In the genomic region with DNA sequence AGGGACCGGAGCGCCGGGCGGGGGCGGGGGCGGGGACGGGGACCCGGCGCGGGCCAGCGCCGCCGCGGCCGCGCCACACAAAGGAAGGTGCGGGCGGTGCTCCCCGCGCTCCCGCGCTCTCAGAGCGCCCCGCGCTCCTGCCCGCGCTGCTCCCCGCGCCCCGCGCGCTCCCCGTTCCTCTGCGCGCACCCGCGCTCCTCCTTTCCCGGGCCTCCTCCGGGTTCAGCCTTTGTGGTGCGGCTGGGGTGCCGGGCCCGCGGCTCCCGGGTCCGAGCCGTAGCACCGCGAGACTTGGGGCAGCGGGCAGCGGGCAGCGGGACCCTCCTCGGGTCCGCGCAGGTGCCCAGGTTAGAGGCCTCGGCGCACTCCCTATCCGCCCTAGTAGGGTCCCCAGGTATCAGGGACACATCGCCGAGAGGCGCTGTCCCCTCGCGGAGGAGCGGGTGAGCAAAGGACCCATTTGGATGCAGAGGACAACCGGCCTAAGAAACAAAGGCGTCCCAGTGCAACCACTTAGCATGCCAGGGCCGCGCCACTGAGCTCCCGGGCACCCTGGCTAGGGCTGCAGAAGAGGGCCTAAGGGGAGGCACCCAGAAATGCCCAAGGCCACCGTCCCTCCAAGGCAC, we compare ENCODE assay signal across 8 mouse cellular contexts. TPM values are rescaled to one million over a fixed set of nuclear protein-coding genes. Genes with fewer than 3 reads are reported as not detected.
DNase-seq lines count a peak whose midpoint lies in the region; ATAC-seq and TF ChIP-seq lines count a peak whose summit lies in the region.

Gene Arnt2 (minus strand): TSS at position 281 of the 626 bp plus-strand sequence.

- TF ChIP-seq POLR2A in brain, embryonic 14.5 days (IDR thresholded peaks at IDR 0.05; ENCODE audit: borderline replicate concordance, extremely low read depth, insufficient read depth, insufficient read length, poor library complexity, severe bottlenecking): peak; percentile 96
- TF ChIP-seq POLR2A in testis, adult 2 months (IDR thresholded peaks at IDR 0.05; ENCODE audit: control insufficient read depth, low read depth, low read length): no peak

- H3K4me3 ChIP-seq in forebrain, embryonic 12.5 days (replicated peaks): peak within 1 kb of the TSS; percentile 81
- H3K4me3 ChIP-seq in intestine, embryonic 14.5 days (ENCODE audit: low read depth, low read length): peak within 1 kb of the TSS; percentile 56
- H3K4me3 ChIP-seq in midbrain, embryonic 15.5 days: peak within 1 kb of the TSS; percentile 80
- peak within 1 kb of the TSS; percentile 64 for H3K4me3 ChIP-seq in testis, adult 2 months (ENCODE audit: control insufficient read depth, low read depth, low read length)

- H3K9ac ChIP-seq in forebrain, embryonic 12.5 days: peak within 1 kb of the TSS; percentile 92
- H3K9ac ChIP-seq in intestine, embryonic 14.5 days (ENCODE audit: low read length): peak within 1 kb of the TSS; percentile 85
- H3K9ac ChIP-seq in midbrain, embryonic 15.5 days: peak within 1 kb of the TSS; percentile 97

- intact Hi-C loops in left cerebral cortex, postnatal 14 days (cut with DNase I): loop anchor here (5.0 kb wide), 1 partner anchor 38 kb away; no protein-coding TSS in a partner anchor

- ATAC-seq in Patski: peak; percentile 28
- ATAC-seq in forebrain, embryonic 12.5 days (ENCODE audit: low FRiP score): peak; percentile 87
- ATAC-seq in intestine, embryonic 14.5 days (replicated peaks; ENCODE audit: low FRiP score, low TSS enrichment, low read depth): peak; percentile 80
- peak; percentile 91 for ATAC-seq in midbrain, embryonic 15.5 days (replicated peaks)
- no peak for ATAC-seq in erythroblast, adult 5-6 weeks (replicated peaks; ENCODE audit: low FRiP score, poor library complexity, severe bottlenecking)

- CTCF ChIA-PET in Patski (lab: Charles Lee): interaction anchor here (1.0 to 17.1 kb wide), 2 partner anchors 13 to 51 kb away, joined by 3 to 164 read pairs; no protein-coding TSS in a partner anchor

- peaks cover 44% of the 10 kb centered on the region for H3K4me1 ChIP-seq in forebrain, embryonic 12.5 days
- peaks cover 5% of the 10 kb centered on the region; the same call in 1 of the 2 replicates for H3K4me1 ChIP-seq in intestine, embryonic 14.5 days (replicated peaks; ENCODE audit: control insufficient read depth, insufficient read depth, low read length)
- H3K4me1 ChIP-seq in midbrain, embryonic 15.5 days: peaks cover 38% of the 10 kb centered on the region
- peaks cover 9% of the 10 kb centered on the region for H3K4me1 ChIP-seq in testis, adult 2 months (ENCODE audit: control insufficient read depth, insufficient read depth, low read length)

- H3K9me3 ChIP-seq in forebrain, embryonic 12.5 days: no peaks in the 10 kb centered on the region
- H3K9me3 ChIP-seq in intestine, embryonic 14.5 days (ENCODE audit: control insufficient read depth, low read length): no peaks in the 10 kb centered on the region
- no peaks in the 10 kb centered on the region for H3K9me3 ChIP-seq in midbrain, embryonic 15.5 days

- TF ChIP-seq CTCF in Patski (IDR thresholded peaks at IDR 0.05): no peak
- no peak for TF ChIP-seq CTCF in brain, embryonic 14.5 days (IDR thresholded peaks at IDR 0.05; ENCODE audit: borderline replicate concordance, extremely low read depth, insufficient read depth, insufficient read length)
- no peak for TF ChIP-seq CTCF in testis, adult 2 months (IDR thresholded peaks at IDR 0.05; ENCODE audit: control insufficient read depth, insufficient read depth, insufficient replicate concordance, low read depth, low read length)

- no peak for DNase-seq in Patski (ENCODE audit: low read depth, low spot score)
- peak; percentile 92 for DNase-seq in brain, embryonic 14.5 days (ENCODE audit: low read depth)
- DNase-seq in intestine, embryonic 14.5 days (ENCODE audit: low spot score): peak; percentile 84
- DNase-seq in left cerebral cortex, postnatal 14 days (ENCODE audit: low spot score in 2 of 2): peak; percentile 72 to 74

- in situ Hi-C loops in Patski (cut with MboI; ENCODE audit: low pct_unique_long_range_greater_than_20kb): no loop called here

- POLR2A ChIA-PET in Patski (lab: Charles Lee): interaction anchor here (0.6 to 6.4 kb wide), 5 partner anchors 12 to 77 kb away, joined by 3 to 58 read pairs (median 3); no protein-coding TSS in a partner anchor

- peak within 1 kb of the TSS; percentile 89 for H3K27ac ChIP-seq in forebrain, embryonic 12.5 days
- peak within 1 kb of the TSS; percentile 65 for H3K27ac ChIP-seq in intestine, embryonic 14.5 days (ENCODE audit: low read depth)
- H3K27ac ChIP-seq in midbrain, embryonic 15.5 days: peak within 1 kb of the TSS; percentile 97
- H3K27ac ChIP-seq in testis, adult 2 months (ENCODE audit: control insufficient read depth, insufficient read depth, low read depth, low read length): no peak within 1 kb of the TSS

- no peaks in the 10 kb centered on the region for H3K27me3 ChIP-seq in Patski
- H3K27me3 ChIP-seq in forebrain, embryonic 12.5 days: no peaks in the 10 kb centered on the region
- H3K27me3 ChIP-seq in intestine, embryonic 14.5 days (replicated peaks; ENCODE audit: control insufficient read depth, insufficient read depth, low read length): no peaks in the 10 kb centered on the region
- H3K27me3 ChIP-seq in midbrain, embryonic 15.5 days (replicated peaks): no peaks in the 10 kb centered on the region
- no peaks in the 10 kb centered on the region for H3K27me3 ChIP-seq in testis, adult 2 months (ENCODE audit: control insufficient read depth, insufficient read depth, low read length)

- peaks cover 12% of the 10 kb centered on the region for H3K36me3 ChIP-seq in forebrain, embryonic 12.5 days (replicated peaks)
- no peaks in the 10 kb centered on the region for H3K36me3 ChIP-seq in intestine, embryonic 14.5 days (ENCODE audit: control insufficient read depth, insufficient read depth, low read length)
- no peaks in the 10 kb centered on the region for H3K36me3 ChIP-seq in midbrain, embryonic 15.5 days (replicated peaks)
- H3K36me3 ChIP-seq in testis, adult 2 months (ENCODE audit: control insufficient read depth, insufficient read depth, low read length): no peaks in the 10 kb centered on the region

- H3K4me2 ChIP-seq in forebrain, embryonic 12.5 days: peak within 1 kb of the TSS; percentile 66
- peak within 1 kb of the TSS; percentile 78 for H3K4me2 ChIP-seq in intestine, embryonic 14.5 days (ENCODE audit: low read length)
- H3K4me2 ChIP-seq in midbrain, embryonic 15.5 days: peak within 1 kb of the TSS; percentile 76

- under 1% methylated on average over 46 of the region's 69 CpGs for WGBS in forebrain, embryonic 12.5 days
- under 1% methylated on average over 66 of the region's 69 CpGs for WGBS in intestine, embryonic 14.5 days
- WGBS in midbrain, embryonic 15.5 days: under 1% methylated on average over 57 of the region's 69 CpGs

RNA-seq across cellular contexts. Expression of gene Arnt2, which starts in this region (rescaled TPM):
- polyA plus RNA-seq in Patski (2021): 118 TPM
- 172 and 207 TPM in 2 replicates for polyA plus RNA-seq in brain, embryonic 14.5 days (2012; rRNA removed)
- 65.9 and 69.2 TPM in 2 replicates for polyA plus RNA-seq in forebrain, embryonic 12.5 days (2016; fragmentation: Nextera tagmentation; extraction: Ambion mirVana)
- 5.8 and 8.0 TPM in 2 replicates for polyA plus RNA-seq in intestine, embryonic 14.5 days (2014; fragmentation: Nextera tagmentation; extraction: Ambion mirVana)
- 100 to 1,000 TPM; 189 to 193 TPM for total RNA-seq in left cerebral cortex, postnatal 14 days (2021)
- polyA plus RNA-seq in midbrain, embryonic 15.5 days (2015; fragmentation: Nextera tagmentation; extraction: Ambion mirVana): 88.4 and 96.8 TPM in 2 replicates
- 5.3 and 5.6 TPM in 2 replicates for polyA plus RNA-seq in testis, adult 2 months (2012; rRNA removed)
- not detected in 2 replicates for total RNA-seq in erythroblast, adult 5-6 weeks (2015; ENCODE audit: low replicate concordance)
- total RNA-seq in erythroblast, adult 5-6 weeks (2017; ENCODE audit: low replicate concordance): not detected in 2 replicates

Comparison
In these comparisons a context has a peak if more than half of its experiments do, and no peak if none do; other contexts are left out.
1. RNA of gene Arnt2 (total RNA-seq): 189 to 193 TPM in left cerebral cortex, postnatal 14 days; not detected in erythroblast, adult 5-6 weeks; every median in the first group is over 100 times any median in the second.
2. Peak in every context shown above with its lines, with median percentiles within 50 percentile points of each other: H3K4me2 ChIP-seq, H3K4me3 ChIP-seq and H3K9ac ChIP-seq.